Mouse (Mus musculus): ENCODE measurements around the gene Slc4a4. TPM values are rescaled to one million over a fixed set of nuclear protein-coding genes. Genes with fewer than 3 reads are reported as not detected.

Gene Slc4a4
- polyA plus RNA-seq, 1 experiment from 2014 or later: 4.6 TPM

DNA sequence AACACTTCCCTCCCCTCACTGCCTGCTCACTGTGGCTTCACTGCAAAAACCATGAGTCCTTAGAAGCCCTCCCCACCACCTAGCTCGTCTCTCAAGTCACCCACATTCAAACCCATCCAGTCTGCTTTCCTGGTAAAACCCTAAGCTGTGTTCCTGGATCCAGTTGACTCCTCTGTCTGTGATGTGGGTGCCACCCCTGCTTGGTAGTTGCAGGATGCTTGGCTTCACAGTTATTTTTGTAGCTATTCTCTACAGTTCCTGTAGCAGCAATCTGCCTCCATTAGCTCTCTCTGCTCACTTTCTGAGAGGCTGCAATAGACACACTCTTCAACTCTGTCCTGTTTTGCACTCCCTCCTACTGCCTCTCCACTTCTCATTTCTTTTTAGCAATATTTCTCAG, 234.3 kb downstream of the Slc4a4 start:
- no peaks in the 10 kb centered on the region for H3K36me3 ChIP-seq (ENCODE audit: control insufficient read depth, insufficient read depth)
- H3K4me1 ChIP-seq (replicated peaks; ENCODE audit: control insufficient read depth, insufficient read depth, low read length): no peaks in the 10 kb centered on the region
- no peak overlapping the region for H3K9ac ChIP-seq (ENCODE audit: low read depth, low read length)
- no peaks in the 10 kb centered on the region for H3K27me3 ChIP-seq (replicated peaks; ENCODE audit: control insufficient read depth, insufficient read depth, low read length)
- no peak for ATAC-seq
- H3K4me3 ChIP-seq (ENCODE audit: low read depth, low read length): no peak overlapping the region
- no peak overlapping the region for H3K27ac ChIP-seq (ENCODE audit: low read depth, low read length)
- TF ChIP-seq CTCF (IDR thresholded peaks at IDR 0.05; ENCODE audit: low read depth): no peak
- WGBS: 68% methylated on average over 1 of the region's 1 CpGs
- no peak overlapping the region for H3K4me2 ChIP-seq (replicated peaks; ENCODE audit: low read depth)
- no peaks in the 10 kb centered on the region for H3K9me3 ChIP-seq (ENCODE audit: control insufficient read depth)

DNA sequence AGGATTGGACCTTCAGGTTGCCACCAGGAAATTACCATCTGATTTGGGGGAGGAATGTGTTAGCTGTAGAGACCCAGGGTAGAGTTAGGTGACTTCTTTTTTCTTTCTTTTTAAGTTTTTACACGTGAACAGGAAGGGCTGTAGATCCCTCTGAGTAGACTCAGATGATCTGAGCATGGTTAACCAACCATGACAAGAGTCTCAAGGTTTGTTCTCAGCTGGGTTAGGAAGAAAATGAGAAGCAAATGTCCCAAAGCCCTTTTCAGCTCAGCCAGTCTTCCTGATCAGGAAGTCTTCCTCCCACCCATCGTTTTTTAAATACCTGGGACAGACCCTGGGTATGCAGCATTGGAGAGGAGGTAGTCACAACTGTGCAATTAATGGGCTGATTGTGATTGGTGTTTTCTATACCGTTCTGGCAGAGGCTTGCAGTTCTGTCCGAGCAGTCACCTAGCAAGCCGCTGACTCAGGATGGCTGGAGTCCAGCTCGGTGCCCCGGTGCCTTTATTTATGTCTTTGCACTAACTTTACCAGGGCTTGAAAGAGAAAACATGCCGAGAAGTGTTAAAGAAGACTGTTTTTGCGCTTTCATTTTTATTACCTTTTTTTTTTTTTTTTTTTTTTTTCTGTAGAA, 236.8 kb downstream of the Slc4a4 start:
- Histone ChIP-seq H3K9ac (ENCODE audit: low read depth, low read length) (no peak overlapping the region), H3K27ac (ENCODE audit: low read depth, low read length) (no peak overlapping the region), H3K27me3 (replicated peaks; ENCODE audit: control insufficient read depth, insufficient read depth, low read length) (no peaks in the 10 kb centered on the region), H3K4me1 (replicated peaks; ENCODE audit: control insufficient read depth, insufficient read depth, low read length) (no peaks in the 10 kb centered on the region; the same call in 1 of the 2 replicates), H3K4me2 (replicated peaks; ENCODE audit: low read depth) (no peak overlapping the region), H3K4me3 (ENCODE audit: low read depth, low read length) (no peak overlapping the region), H3K36me3 (ENCODE audit: control insufficient read depth, insufficient read depth) (no peaks in the 10 kb centered on the region), H3K9me3 (ENCODE audit: control insufficient read depth) (no peaks in the 10 kb centered on the region)
- ATAC-seq: no peak
- TF ChIP-seq CTCF (IDR thresholded peaks at IDR 0.05; ENCODE audit: low read depth): no peak
- WGBS: 79% methylated on average over 9 of the region's 9 CpGs

DNA sequence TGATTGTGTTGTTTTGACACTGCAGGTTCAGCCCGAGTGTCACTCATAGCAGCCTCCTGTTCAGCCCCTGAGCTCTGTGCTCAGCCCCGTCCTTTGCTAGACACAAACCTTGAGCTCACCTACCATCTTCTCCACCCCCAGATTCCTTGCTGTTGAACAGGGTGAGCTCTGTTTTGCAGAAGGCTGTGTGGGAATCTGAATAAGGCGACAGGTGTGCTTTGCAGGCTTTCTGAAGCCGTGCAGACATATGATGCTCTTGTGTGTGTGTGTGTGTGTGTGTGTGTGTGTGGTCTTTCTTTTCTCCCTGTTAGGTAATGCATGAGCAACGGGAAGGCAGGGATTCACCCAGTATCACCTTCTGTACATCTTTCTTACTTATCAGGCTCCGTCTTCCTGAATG, 241.6 kb downstream of the Slc4a4 start:
- Histone ChIP-seq H3K36me3 (ENCODE audit: control insufficient read depth, insufficient read depth) (no peaks in the 10 kb centered on the region), H3K4me2 (replicated peaks; ENCODE audit: low read depth) (no peak overlapping the region), H3K4me1 (replicated peaks; ENCODE audit: control insufficient read depth, insufficient read depth, low read length) (no peaks in the 10 kb centered on the region; the same call in 1 of the 2 replicates), H3K27me3 (replicated peaks; ENCODE audit: control insufficient read depth, insufficient read depth, low read length) (no peaks in the 10 kb centered on the region), H3K9me3 (ENCODE audit: control insufficient read depth) (no peaks in the 10 kb centered on the region), H3K9ac (ENCODE audit: low read depth, low read length) (no peak overlapping the region), H3K4me3 (ENCODE audit: low read depth, low read length) (no peak overlapping the region), H3K27ac (ENCODE audit: low read depth, low read length) (no peak overlapping the region)
- no peak for ATAC-seq
- no peak for TF ChIP-seq CTCF (IDR thresholded peaks at IDR 0.05; ENCODE audit: low read depth)
- WGBS: 86% methylated on average over 6 of the region's 6 CpGs

DNA sequence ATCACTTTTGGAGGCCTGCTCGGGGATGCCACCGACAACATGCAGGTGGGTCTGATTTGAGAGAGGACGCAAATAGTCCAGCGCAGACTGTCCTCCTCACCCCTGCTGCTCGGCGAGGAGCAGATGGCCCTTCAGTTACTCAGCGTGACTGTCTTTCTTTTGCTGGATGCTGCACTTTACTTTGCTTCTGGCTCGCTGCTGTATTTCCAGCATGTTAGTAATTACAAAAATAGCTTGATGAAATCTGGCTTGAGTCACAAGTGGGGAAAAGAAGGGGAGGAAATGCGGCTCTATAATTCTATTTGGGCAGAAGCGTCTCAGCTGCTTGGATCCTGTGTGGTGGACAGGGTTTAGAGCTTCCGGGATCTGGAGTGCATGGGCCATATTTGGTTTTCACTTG, 249.2 kb downstream of the Slc4a4 start:
- WGBS: 72% methylated on average over 11 of the region's 11 CpGs
- Histone ChIP-seq H3K4me1 (replicated peaks; ENCODE audit: control insufficient read depth, insufficient read depth, low read length) (no peaks in the 10 kb centered on the region), H3K4me3 (ENCODE audit: low read depth, low read length) (no peak overlapping the region), H3K27me3 (replicated peaks; ENCODE audit: control insufficient read depth, insufficient read depth, low read length) (no peaks in the 10 kb centered on the region), H3K9ac (ENCODE audit: low read depth, low read length) (no peak overlapping the region), H3K9me3 (ENCODE audit: control insufficient read depth) (no peaks in the 10 kb centered on the region), H3K27ac (ENCODE audit: low read depth, low read length) (no peak overlapping the region), H3K36me3 (ENCODE audit: control insufficient read depth, insufficient read depth) (peaks cover 4% of the 10 kb centered on the region; the same call in 1 of the 2 replicates), H3K4me2 (replicated peaks; ENCODE audit: low read depth) (no peak overlapping the region)
- TF ChIP-seq CTCF (IDR thresholded peaks at IDR 0.05; ENCODE audit: low read depth): no peak
- ATAC-seq: no peak

DNA sequence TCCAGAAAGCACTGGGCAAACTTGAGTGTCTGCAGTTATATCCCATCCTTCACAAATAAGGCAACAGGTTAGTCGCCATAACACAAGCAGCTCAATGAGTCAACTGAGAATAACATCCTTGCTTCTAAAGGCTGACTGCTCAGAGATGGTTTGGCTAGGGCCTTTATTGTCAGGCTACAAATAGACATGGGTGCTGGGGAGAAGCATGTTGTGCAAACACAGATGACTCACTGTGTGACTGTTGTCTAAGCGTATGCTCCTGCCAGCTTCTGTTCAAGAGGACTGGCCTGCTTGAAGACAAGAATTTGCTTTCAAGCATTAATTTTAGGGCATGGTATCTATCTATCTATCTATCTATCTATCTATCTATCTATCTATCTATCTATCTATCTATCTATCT, 253.5 kb downstream of the Slc4a4 start:
- Histone ChIP-seq H3K27ac (ENCODE audit: low read depth, low read length) (no peak overlapping the region), H3K27me3 (replicated peaks; ENCODE audit: control insufficient read depth, insufficient read depth, low read length) (no peaks in the 10 kb centered on the region), H3K4me2 (replicated peaks; ENCODE audit: low read depth) (no peak overlapping the region), H3K9me3 (ENCODE audit: control insufficient read depth) (no peaks in the 10 kb centered on the region), H3K36me3 (ENCODE audit: control insufficient read depth, insufficient read depth) (peaks cover 4% of the 10 kb centered on the region; the same call in 1 of the 2 replicates), H3K4me3 (ENCODE audit: low read depth, low read length) (no peak overlapping the region), H3K9ac (ENCODE audit: low read depth, low read length) (no peak overlapping the region), H3K4me1 (replicated peaks; ENCODE audit: control insufficient read depth, insufficient read depth, low read length) (no peaks in the 10 kb centered on the region)
- WGBS: 88% methylated on average over 2 of the region's 2 CpGs
- no peak for ATAC-seq
- no peak for TF ChIP-seq CTCF (IDR thresholded peaks at IDR 0.05; ENCODE audit: low read depth)

DNA sequence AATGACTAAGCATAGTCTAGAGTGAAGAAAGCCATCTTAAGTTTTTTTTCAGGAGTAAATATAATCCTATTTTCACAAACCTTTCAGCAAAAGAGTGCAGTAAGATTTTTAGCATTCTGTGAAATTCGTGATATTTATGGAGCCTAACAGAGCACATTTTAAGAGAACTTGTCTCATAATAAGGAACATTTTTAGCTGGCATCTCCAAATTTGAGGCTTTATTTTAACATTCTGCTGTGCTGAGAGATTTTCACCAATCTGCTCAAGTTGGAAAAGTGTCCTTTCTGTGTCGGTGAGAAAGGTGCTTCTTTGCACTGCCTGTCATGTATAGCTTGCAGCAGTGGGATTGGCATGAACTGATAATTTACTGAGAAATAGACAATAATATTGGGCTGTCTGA, 255.1 kb downstream of the Slc4a4 start:
- H3K36me3 ChIP-seq (ENCODE audit: control insufficient read depth, insufficient read depth): no peaks in the 10 kb centered on the region
- no peak overlapping the region for H3K27ac ChIP-seq (ENCODE audit: low read depth, low read length)
- H3K4me1 ChIP-seq (replicated peaks; ENCODE audit: control insufficient read depth, insufficient read depth, low read length): no peaks in the 10 kb centered on the region
- TF ChIP-seq CTCF (IDR thresholded peaks at IDR 0.05; ENCODE audit: low read depth): no peak
- no peak overlapping the region for H3K9ac ChIP-seq (ENCODE audit: low read depth, low read length)
- 88% methylated on average over 2 of the region's 2 CpGs for WGBS
- H3K27me3 ChIP-seq (replicated peaks; ENCODE audit: control insufficient read depth, insufficient read depth, low read length): no peaks in the 10 kb centered on the region
- no peaks in the 10 kb centered on the region for H3K9me3 ChIP-seq (ENCODE audit: control insufficient read depth)
- no peak overlapping the region for H3K4me2 ChIP-seq (replicated peaks; ENCODE audit: low read depth)
- ATAC-seq: no peak
- H3K4me3 ChIP-seq (ENCODE audit: low read depth, low read length): no peak overlapping the region

DNA sequence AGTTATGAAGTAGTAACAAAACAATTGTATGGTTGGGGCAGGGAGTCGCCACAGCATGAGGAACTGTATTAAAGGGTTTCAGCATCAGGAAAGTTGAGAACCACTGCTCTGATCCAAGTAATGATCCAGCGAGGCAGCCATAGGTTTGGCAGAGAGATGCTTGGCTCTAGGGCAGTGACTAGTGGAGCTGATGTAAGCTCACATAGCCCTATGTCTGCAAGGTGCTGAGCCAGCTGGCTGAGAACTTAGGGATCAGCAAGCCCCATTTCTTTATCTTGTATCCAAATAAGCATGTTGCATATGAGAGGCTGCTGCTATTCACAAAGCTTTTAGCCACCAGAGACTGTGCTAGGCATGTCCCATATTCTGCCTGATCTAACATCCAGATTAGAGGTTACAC, 259.7 kb downstream of the Slc4a4 start:
- H3K4me1 ChIP-seq (replicated peaks; ENCODE audit: control insufficient read depth, insufficient read depth, low read length): no peaks in the 10 kb centered on the region
- TF ChIP-seq CTCF (IDR thresholded peaks at IDR 0.05; ENCODE audit: low read depth): no peak
- no peak overlapping the region for H3K4me2 ChIP-seq (replicated peaks; ENCODE audit: low read depth)
- no peak overlapping the region for H3K27ac ChIP-seq (ENCODE audit: low read depth, low read length)
- no peaks in the 10 kb centered on the region for H3K27me3 ChIP-seq (replicated peaks; ENCODE audit: control insufficient read depth, insufficient read depth, low read length)
- H3K9ac ChIP-seq (ENCODE audit: low read depth, low read length): no peak overlapping the region
- H3K36me3 ChIP-seq (ENCODE audit: control insufficient read depth, insufficient read depth): no peaks in the 10 kb centered on the region
- no peak overlapping the region for H3K4me3 ChIP-seq (ENCODE audit: low read depth, low read length)
- no peaks in the 10 kb centered on the region for H3K9me3 ChIP-seq (ENCODE audit: control insufficient read depth)
- 86% methylated on average over 2 of the region's 2 CpGs for WGBS
- ATAC-seq: no peak
